Mouse (Mus musculus) CD8-positive naive resting alpha-beta T cell, adult 2 months (primary cell): Measurements from ENCODE around the gene Bex4.

Source experiments
- DNase-seq, 2 experiments: peaks; one replicate each; pipeline ENCODE4 v3.0.0; 2022; ENCODE audit warnings: low read depth in 2 of 2, low spot score in 2 of 2

Gene Bex4

DNA sequence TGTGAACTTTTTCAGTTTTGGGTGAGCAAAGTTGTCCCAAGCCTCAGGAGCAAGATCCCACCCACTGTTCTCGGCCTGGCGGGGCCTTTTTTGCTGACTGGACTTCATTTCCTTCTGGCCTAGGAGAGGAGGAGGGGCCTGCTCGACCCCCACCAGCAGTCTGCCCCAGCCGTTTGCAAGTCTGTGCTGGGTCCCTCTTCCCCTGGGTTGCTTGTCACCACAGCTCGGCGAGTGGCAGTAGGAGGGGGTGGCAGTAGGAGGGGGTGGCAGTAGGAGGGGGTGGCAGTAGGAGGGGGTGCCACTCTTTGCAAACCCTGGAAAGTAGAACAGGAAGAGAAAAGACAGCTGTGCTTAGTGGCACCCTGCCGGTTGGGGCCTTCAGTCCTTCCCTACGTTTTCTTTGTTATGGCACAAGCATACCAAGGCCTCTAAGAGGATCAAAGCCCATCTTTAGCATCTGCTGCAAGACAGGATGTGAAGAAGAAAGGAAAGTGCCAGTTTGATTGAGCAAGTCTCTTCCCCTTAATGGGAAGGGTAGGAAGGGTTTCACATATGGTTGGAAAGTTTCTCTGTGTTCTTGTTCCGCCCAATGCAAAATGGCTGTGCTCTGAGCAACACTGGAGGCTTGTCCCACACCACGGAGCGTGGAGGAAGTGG, 42.2 kb downstream of the Bex4 start:
- no peak for DNase-seq

DNA sequence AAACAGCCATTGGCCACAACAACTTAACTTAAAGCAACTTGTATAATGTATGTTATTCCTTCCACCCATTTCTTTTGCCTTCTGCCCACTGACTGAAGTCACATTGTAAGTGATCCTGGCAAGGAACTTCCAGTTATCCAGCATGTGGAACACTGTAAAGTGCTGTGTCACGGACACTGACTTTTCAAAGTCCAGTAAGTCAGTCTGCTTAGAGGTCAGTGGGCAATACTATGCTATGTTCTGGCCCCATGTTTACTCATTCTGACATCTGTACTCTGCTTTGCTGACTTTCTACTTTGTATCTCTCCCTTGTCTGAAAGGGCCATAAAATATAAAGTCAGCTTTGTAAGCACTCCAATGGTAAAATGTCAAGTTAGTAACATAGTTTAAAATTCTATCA, 44.3 kb downstream of the Bex4 start:
- no peak for DNase-seq
